Mouse (Mus musculus): ENCODE measurements around the gene Rasl12.

Gene Rasl12

DNA sequence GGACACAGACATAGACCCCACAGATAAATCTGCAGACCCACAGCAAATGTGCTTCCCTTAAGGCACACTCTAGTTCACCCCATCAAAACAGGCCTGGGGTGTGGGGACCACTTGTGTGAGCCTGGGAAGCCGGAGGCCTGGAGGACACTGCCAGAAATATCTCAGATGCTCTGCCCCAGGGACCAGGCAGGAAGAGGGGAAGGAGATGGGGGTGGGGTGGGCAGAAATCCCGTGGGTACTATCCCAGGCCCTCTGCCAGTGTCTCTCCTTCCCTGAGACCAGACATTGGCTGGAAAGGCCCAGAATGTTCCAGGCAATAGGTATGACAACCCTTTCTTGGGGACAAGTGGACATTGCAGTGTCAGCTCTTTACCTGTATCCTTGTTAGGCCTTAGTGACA is 4.7 kb upstream of the Rasl12 start:
- DNase-seq: no peak

DNA sequence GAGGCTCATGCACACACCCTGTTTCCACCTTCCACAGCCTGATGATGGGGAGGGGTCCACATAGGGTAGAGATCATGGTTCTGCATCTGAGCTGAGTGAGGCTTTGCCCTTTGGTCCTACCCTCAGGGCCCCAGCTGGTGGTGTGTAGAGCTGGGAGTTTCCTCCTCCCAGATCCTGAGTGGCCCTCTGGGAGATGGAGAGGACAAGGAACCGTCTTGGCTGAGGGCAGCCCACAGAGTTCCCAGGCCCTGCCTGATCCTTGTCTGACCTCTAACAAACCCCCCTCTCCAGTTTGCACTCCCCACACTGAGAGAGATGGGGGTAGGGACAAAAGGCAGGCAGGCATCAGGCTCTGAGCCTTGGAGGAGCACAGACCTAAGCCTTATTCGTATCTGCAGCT is 3.9 kb upstream of the Rasl12 start:
- no peak for DNase-seq

DNA sequence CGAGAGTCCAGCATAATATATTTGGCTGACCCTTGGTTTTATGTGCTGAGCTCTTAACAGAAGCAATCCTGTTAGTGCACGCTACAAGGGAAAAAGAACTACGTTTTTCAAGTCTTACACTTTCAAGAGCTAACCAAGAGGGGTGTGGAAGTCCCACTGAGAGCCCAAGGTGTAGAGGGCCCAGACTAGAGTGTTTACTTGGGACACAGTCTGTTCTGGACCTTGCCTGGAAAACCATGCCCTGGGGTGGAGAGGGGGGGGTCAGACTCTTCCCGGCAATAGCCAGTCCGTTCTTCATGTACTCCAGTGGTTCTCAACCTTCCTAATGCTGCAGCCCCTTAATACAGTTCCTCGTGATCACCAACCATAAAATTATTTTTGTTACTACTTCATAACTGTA is 1.6 kb downstream of the Rasl12 start:
- no peak for DNase-seq

DNA sequence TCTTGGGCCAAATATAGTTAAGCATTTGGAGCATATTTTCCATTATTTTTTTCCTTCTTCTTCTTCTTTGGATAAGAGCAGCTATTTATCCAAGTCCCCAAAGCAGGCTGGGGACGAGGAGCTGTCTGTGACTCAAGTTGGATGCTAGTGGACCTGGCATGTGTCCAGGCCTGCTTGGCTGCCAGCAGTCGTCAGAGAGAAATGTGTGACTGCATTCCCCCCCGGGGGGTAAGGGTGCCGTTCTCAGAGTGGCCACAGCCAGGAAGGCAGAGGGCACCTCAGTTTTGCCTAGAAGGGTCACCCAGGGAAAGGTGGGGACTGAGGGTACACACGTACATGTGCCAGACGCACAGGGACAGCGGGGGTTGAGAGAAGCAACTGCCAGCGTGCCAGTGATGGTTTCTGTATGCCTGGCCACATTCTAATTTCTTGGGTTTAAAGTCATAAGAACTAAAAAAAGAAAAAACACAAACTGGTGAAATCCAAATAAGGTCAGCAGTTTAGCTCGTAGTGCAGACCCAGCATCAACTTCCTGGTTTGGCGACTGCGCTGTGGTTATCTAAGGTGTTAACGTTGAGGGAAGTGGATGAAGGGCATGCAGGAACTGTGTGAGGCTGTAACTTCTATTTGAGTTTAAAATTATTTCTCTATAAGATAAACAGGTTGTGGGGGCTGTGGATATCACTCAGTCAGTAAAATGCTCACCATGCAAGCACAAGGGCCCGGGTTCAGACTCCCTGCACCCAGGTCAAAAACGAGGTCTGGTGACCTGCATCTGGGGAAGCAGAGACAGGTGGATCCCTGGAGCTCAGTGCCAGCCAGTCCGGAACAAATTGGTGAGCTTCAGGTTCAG is 6.3 kb downstream of the Rasl12 start:
- DNase-seq: no peak

DNA sequence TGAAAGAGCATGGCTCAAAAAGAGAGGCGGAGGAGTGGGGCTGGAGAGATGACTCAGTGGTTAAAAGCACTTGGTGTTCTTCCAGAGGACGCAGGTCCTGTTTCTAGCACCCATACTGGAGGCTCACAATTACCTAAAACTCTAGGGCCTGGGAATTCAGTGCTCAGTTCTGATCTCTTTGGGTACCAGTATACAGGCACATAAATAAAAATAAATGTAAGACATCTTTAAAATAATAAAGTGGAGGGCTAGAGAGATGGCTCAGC is 6.8 kb downstream of the Rasl12 start:
- DNase-seq: no peak

DNA sequence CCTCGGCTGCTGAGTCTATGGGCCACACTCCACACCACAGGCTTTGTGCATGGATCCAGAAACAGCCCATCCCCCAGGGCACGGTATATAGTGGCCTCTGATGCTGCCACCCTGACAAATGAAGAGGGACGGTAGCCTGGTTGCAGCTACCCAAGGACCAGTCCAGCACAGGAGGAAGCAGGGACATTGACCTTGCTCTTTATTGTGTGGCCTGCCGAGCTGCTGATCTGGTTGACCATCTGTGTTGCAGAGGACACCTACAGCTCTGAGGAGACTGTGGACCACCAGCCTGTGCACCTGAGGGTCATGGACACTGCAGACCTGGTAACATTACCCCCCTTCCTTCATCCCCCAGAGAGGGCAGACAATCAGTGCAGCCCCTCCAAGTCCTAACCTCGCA is 9.0 kb downstream of the Rasl12 start:
- no peak for DNase-seq

DNA sequence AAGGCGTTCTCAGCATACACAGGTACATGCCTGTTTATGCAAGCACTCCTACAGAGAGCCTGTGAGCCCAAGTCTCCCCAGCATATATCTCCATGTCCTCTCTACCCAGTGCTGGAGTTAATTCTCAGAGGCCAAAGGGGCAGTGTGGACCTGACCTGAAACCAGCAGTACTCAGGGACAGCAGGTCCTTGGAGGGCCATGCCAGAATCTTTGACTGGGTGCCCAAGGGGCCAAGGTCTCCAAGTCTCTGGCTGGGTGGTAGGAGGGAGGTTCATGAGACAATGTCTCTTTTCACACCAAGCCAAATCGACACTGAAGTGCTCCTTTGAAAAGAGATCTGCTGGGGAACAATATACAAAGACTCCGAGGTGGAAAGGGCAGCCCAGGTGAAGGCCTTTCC is 9.6 kb downstream of the Rasl12 start:
- no peak for DNase-seq

DNA sequence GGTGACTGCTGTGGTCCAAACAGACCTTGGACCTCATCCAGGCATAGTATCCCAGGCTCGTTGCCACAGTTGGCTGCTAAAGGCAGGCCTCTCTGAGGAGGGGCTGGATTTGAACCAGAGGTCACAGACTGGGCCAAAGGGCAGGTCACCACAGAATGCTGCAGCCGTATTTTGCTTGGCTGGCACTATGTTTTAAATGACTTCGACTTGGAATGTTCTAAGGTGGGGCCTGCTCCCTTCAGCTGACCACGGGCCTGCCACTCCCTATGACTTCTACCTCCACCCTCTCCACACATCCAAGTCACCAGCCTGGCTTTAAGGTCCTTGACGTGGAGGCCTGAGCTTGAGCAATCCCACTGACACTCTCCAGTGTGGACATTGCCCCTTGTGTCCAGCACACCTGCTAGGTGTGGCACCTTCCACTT is 10.6 kb downstream of the Rasl12 start:
- DNase-seq: no peak

DNA sequence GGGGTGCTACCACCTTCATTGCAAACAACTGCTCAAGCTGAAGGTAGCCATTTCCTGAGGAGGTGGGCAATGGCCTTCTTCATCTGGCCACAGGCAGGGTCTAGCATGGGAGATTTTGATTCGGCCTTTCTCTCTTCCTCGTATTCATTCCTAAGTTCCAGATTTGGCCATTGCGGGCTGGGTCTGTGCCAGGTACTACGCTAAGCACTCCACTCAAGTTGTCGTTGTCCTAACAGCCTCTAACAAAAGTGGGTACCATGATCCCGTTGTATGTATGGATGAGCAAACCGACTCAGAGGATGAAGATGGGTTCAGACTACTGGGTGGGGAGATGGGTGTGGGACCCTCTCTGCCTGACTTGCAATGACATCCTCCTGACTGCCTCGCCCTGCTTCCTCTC is 12.1 kb downstream of the Rasl12 start:
- no peak for DNase-seq

DNA sequence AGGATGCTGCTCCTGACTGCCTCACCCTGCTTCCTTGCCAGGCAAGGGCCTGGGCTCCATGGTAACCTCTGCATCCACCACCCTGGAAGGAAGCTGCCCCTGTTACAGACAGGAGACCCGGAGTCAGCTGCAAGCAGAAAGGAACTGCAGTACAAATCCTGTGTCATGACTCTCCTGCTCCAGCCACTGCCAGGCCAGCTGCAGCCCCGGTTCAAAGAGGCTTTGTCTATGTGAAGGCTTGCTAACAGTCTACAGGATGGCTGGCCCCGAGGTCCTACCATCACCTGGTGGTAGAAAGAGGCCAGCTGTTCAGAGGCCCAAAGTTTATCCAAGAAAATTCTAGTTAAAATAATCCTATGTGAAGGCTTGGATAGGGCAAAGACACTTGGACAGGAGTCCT is 13.0 kb downstream of the Rasl12 start:
- DNase-seq: no peak

DNA sequence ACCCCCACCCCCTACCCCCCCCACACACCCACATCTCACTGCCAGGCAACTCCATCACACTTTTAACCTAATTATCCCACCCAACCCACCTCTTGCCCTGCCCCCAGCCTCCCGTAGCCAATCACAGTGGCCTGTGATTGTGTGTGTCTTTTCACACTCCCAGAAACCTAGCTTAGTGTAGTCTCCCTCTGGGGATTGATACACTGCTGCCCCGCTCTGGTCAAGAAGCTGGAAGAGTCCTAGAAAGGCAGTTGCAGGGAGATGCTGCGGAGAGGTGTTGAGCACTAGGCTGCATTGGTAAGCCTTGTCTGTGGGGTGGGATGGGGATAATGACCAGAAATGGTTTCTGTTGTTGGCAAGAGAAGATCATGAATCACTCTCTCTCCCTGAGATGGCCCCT is 19.4 kb downstream of the Rasl12 start:
- DNase-seq: no peak

DNA sequence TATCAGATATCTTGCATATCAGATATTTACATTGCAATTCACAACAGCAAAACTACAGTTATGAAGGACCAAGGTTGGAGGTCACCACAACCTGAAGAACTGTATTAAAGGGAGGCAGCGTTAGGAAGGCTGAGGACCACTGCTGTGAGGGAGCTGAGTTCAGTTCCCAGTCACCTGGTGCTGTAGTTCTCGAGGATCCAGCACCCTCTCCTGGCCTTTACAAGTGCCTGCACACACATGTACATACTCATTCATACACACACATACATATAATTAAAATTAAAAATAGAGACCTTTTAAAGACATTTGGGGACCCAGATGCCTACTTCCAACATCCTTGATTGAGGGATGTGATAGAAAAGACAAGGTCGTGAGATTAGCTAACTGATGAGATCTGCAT is 21.3 kb downstream of the Rasl12 start:
- DNase-seq: no peak

DNA sequence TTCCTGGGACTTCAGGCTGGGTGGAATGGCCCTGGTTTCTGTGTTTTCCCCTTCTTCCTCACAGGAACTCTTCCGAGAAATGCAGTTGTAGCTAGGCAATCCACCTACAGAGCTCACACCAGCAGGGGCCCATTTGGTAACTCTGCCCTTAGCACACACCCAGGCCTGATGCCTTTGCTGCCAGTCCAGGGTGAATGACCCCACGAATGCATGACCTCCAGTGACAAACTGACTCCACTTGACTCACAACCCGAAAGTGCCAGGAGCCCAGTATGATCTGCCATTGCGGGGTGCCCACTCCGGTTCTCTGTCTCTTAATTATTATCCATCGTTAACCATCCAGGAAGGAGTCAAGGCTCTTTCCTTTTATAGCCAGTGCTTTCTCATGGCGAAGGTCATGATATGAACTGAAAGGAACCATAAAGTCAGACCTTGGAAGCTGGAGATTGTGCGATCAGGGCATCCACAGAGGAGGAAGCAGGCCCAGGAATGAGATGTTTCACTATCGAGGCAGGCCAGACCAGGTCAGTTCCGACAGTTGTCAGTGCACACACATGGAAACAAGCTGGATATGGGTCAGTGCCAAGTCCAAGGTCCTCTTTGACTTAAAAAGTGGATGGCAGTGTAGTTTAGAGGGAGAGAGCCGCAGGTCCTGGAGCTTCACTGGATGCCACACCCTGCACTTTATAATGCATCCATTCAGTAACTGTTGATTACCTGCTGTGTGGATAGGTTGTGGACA is 24.6 kb downstream of the Rasl12 start, which contains the start of gene Slc51b:
TSS of gene Slc51b (minus strand) at position 196 of the 742 bp plus-strand sequence.
- no peak for DNase-seq

DNA sequence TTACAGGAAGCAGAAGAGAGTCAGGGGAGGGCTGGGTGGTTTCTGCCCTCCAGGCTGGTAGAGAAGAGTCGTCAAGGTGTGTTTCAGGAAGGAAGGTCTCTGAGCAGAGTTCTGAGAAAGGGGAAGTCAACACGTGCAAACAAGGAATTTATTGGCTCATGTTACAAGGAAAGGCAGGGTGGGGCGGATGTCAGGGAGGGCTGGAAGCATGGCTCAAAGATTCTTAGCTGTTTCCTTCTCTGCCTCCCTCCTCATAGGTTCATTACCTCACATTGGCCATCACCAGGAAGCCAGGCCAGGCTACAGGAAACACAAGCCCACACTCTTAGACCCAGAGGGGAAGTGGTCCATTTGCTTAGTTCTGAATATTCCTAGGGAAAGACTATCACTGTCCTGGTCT is 26.1 kb downstream of the Rasl12 start:
- DNase-seq: no peak

DNA sequence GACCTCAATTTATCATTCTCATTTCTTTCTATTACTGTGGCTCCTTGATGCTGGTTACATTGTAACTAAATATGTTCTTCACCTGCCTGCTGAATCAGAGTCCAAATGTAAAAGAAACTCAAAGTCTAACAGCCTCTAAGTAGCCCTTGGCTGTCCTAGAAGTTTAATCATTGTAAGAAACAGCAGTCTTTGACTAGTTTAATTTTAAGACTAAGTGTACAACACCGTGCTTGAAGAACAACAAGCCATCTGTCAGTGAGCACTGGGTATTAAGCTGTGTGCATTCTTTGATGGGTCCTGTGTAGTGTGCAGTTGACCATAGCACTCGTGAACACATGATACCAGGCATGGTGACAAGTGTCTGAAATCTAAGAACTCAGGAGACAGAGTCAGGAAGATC is 29.2 kb downstream of the Rasl12 start:
- DNase-seq: no peak

DNA sequence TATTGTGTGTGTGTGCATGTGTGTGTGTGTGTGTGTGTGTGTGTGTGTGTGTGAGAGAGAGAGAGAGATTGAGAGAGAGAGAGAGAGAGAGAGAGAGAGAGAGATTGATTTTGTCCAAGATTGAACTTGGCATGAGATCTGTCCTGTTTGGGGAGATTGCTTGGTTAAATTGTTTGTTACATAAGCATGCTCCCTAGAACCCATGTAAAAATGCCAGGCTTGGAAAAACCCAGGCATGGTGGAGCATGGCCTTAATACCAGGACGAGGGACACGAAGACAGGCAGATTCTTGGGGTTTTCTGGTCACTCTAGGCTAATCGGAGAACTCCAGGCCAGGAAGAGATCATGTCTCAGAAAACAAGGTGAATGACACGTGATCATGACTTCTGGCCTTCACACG is 29.7 kb downstream of the Rasl12 start:
- no peak for DNase-seq

DNA sequence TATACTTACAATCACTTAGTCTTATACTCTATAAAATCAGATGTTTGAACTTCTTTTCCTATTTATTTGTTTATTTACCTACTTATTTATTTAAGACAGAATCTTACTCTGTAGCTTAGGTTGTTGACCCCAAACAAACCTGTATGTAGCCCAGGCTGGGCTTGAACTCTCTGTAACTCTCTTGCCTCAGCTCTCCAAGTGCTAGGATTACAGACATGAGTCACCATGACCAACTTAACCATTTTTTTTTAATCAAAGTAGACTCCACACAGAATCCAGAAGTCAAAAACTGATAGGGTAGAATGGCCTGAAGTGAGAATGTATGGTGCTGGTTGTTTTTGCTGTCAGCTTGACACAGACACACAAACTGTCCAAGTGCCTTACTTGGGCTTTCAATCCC is 32.1 kb downstream of the Rasl12 start:
- DNase-seq: no peak

DNA sequence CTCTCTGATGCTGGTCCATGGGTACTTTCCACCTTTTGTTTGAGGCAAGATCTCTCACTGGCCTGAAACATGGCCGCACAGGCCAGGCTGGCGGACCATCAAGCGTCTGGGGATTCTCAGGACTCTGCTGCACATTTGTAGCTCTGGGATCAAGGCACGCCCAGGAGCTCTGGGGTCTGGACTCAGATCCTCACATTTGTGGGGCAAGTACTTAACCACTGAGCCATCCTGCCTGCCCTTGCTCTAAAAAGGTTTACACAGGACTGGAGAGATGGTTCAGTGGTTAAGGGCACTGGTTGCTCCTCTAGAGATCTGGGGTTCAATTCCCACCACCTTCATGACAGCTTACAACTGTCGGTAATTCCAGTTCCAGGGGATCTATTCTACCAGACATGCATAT is 32.6 kb downstream of the Rasl12 start:
- DNase-seq: no peak

DNA sequence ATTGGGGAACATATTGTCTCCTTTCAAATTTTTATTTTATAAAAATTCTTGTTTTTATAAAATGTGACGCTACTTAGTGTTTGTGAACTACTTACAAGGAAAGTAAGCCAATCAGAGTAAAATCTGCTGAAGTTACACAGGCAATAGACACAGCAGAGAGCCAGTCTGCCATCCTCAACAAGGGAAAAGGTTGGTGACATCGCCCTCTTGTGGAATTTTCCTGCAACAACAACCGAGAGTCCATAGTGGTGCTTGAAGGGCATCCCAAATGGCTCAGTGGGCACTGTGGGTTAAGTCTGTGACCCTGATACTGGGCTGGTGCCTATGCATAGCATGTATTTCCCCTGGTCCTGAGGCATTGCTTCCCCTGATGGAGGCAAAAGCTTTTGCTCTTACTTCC is 33.9 kb downstream of the Rasl12 start:
- DNase-seq: peak; percentile 86

DNA sequence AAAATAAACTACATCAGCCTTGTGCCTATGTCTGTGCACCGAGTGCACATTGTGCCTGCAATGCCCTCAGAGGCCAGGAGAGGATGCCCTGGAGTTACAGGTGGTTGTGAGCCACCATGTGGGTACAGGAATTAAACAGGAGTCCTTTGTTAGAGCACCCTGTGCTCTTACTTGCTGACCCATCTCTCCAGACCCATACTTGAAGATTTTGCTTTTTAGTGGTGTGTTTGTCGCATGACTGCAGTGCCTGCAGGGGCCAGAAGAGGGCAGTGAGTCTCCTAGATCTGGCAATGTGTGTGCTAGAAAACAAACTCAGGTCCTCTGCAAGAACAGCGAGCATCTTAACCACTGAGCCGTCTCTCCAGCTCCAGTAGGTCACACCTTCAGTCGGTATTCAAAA is 35.8 kb downstream of the Rasl12 start:
- DNase-seq: peak; percentile 86

DNA sequence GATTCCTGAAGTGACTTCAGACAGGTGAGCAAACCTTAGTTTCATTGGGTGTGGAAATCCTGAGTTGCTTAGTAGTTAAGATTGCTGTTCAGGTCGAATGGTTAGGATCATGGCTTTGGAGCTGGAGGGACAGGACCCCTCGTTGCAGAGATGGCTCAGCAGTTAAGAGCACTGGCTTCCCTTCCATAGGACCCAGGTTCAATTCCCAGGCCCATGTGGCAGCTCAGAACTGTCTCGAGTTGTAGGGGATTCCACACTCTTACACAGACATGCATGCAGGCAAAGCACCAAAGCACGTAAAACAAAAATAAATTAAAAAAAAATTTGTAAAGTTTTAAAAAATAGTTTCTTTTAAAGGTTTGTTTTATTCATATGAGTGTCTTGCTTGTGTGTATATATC is 36.9 kb downstream of the Rasl12 start:
- no peak for DNase-seq

DNA sequence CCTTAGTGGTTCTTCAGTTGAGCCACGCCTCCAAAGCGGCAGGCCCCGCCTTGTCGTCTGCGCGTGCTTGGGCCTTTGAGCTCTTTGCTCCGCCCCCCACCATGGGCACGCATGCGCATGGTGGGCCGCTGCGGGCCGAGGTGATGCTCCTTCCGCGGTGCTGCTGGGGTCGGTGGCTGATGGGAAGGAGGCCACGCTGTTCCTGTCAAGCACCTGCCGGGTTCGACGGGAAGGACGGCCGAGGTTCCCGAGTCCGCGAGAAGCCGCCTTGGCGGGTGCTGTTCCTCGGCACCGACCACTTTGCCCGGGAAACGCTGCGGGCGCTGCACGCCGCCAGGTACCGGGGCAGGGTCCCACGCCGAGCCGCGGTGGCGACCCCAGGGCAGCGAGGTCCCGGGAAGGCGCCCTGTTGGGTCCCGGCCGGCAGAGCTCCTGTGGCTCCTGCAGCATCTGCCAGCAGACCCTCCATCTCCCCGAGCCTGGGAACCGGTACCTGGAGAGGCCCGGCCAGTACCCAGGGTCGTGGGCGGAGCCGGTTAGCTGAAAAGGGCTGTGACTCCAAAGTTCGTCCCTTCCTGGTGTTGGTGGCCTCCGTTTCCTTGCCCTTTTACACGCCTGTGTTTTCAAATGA is 37.5 kb downstream of the Rasl12 start, which contains the start of gene Mtfmt:
TSS of gene Mtfmt (plus strand) at position 112 of the 631 bp plus-strand sequence.
- DNase-seq: peak; percentile 99

DNA sequence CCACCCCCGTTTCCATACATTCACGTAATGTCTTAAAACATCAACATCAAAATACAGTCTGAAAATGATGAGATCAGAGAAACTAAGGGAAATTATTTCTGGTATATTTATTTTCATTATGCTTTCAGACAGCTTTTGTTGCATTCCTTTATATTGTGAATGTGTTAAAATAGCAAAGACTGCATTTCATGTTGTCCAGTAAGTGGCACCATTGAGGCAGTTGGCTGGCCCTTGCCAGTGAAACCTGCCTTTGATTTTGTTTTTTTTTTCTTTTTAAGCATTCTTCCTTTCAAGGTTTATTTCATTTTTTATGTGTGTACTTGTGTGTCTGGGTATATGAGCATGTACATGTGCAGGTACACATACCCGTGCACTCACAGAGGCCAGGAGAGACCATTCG is 46.4 kb downstream of the Rasl12 start:
- no peak for DNase-seq

DNA sequence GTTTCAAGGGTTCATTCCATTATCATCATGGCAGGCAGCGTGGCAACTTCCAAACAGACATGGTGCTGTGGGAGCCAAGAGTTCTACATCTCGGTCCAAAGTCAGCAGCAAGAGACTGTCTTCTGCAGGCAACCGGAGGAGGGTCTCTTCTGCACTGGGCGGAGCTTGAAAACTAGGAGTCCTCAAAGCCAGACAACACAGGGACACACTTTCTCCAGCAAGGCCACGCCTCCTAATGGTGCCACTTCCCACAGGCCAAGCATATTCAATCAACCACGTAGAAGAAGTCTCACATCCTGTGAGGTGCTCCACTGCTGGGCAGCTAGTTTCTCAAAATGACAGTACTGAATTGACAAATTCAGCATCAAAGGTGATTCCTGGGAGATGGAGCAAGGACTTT is 49.6 kb downstream of the Rasl12 start:
- no peak for DNase-seq

Data from thymus, postnatal 4 days (tissue).